Mouse (Mus musculus): ENCODE results near the gene Gins3.

GRCm38 (mm10) chr8:95632840-95633239 is 413 bp upstream of the Gins3 start:
- TF ChIP-seq CTCF (conservative IDR thresholded peaks at IDR 0.05; ENCODE audit: insufficient read depth, insufficient read length, low read depth, low read length), result no peak
- no peak for TF ChIP-seq POLR2A (IDR thresholded peaks at IDR 0.05; ENCODE audit: low read depth, low read length)

Data from kidney, adult 2 months (tissue).